Mouse (Mus musculus) spleen, adult 2 months (tissue): ENCODE results near the gene Ubap2l.

Experiments used
- CTCF ChIP-seq: fragments of 200-500 bp; IDR thresholded peaks from 2 replicates; pipeline ENCODE4 v1.5.1; 2011; ENCODE audit warnings: mild to moderate bottlenecking, inconsistent platforms; ENCODE audit not compliant: insufficient read depth, insufficient read length, insufficient replicate concordance; ENCODE audit errors: extremely low read depth
- POLR2A ChIP-seq: fragments of 200-500 bp; IDR thresholded peaks from 2 replicates; pipeline ENCODE4 v1.6.1; 2011; ENCODE audit warnings: low read depth, low read length, inconsistent platforms

DNA sequence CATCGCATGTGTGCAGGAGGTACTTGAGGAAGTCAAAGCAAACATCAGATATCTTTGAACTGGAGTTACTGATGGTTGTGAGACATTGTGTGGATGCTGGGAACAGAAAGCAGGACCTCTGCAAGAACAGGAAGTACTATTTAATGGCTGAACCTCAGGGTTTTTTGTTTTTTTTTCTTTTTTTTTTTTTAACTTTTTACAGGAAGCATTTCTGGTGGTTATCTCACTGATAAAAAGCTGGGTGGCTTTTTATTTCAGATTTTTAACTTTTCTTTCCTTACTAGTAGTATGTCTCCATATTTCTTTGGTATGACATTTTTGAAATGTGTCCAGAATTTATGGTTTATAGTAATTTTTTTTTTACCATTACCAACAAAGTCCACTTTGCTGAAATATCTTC is 16.2 kb downstream of the Ubap2l start:
- TF ChIP-seq POLR2A (no peak), CTCF (no peak)
